Mouse (Mus musculus) liver, adult 2 months (tissue): Measurements from ENCODE around the gene Padi6.

Experiments
- CTCF ChIP-seq: fragments of 200-500 bp; IDR thresholded peaks from 2 replicates; pipeline ENCODE4 v1.5.1; 2011; ENCODE audit warnings: low read depth, low read length, control low read depth
- POLR2A ChIP-seq: fragments of 200-500 bp; IDR thresholded peaks from 2 replicates; pipeline ENCODE4 v1.6.1; 2011; ENCODE audit warnings: low read length, control low read depth; ENCODE audit not compliant: insufficient read depth; ENCODE audit errors: extremely low read depth

- TF ChIP-seq POLR2A (no peak), CTCF (no peak)
Measured at GRCm38 (mm10) chr4:140771091-140771490, 28.6 kb upstream of the Padi6 start.
